Mouse (Mus musculus) small intestine, adult 2 months (tissue): ENCODE measurements around the gene Atp11c. TPM values are rescaled to one million over a fixed set of nuclear protein-coding genes. Genes with fewer than 3 reads are reported as not detected.

Experiments
- H3K27ac ChIP-seq: fragments of 200-500 bp; 2 replicates; pipeline ENCODE4 v1.5.1; 2012; ENCODE audit warnings: low read depth, low read length, control low read depth, inconsistent platforms; ENCODE audit not compliant: insufficient read depth
- H3K27me3 ChIP-seq: fragments of 200-500 bp; 2 replicates; pipeline ENCODE4 v1.6.1; 2012; ENCODE audit warnings: mild to moderate bottlenecking, moderate library complexity, low read length, inconsistent platforms; ENCODE audit not compliant: control insufficient read depth, insufficient read depth
- H3K36me3 ChIP-seq: fragments of 200-500 bp; 2 replicates; pipeline ENCODE4 v1.6.1; 2012; ENCODE audit warnings: mild to moderate bottlenecking, low read length, control low read depth, inconsistent platforms; ENCODE audit not compliant: control insufficient read depth, insufficient read depth
- H3K4me1 ChIP-seq: fragments of 200-500 bp; 2 replicates; pipeline ENCODE4 v1.6.1; 2012; ENCODE audit warnings: low read length, inconsistent platforms, mixed read lengths; ENCODE audit not compliant: control insufficient read depth, insufficient read depth, insufficient read length
- H3K4me3 ChIP-seq: fragments of 200-500 bp; 2 replicates; pipeline ENCODE4 v1.5.1; 2012; ENCODE audit warnings: low read depth, mild to moderate bottlenecking, control low read depth, inconsistent platforms, low read length, moderate library complexity
- CTCF ChIP-seq: fragments of 200-500 bp; IDR thresholded peaks from 2 replicates; pipeline ENCODE4 v1.5.1; 2012; ENCODE audit warnings: low read depth, mild to moderate bottlenecking, control low read depth, inconsistent platforms, low read length, moderate library complexity, mixed read lengths; ENCODE audit not compliant: insufficient replicate concordance, insufficient read length; ENCODE audit errors: extremely low read depth
- POLR2A ChIP-seq: fragments of 200-500 bp; IDR thresholded peaks from 2 replicates; pipeline ENCODE4 v1.6.1; 2012; ENCODE audit warnings: low read depth, mild to moderate bottlenecking, control low read depth, inconsistent platforms, low read length, moderate library complexity
- WGBS: fragments of 180-500 bp; shearing (Covaris S2); methylation state at CpG from one replicate; pipeline ENCODE4 v1.1.7; 2018; 5-methylcytosine and 5-hydroxymethylcytosine counted together
- polyA plus RNA-seq: library from polyadenylated mRNA; depleted of rRNA; stranded (reverse); fragments of >200 nt; gene quantifications from 2 replicates; pipeline ENCODE4 v1.2.3, GENCODE M21; 2012; rRNA removed

The Atp11c gene
- polyA plus RNA-seq, 1 experiment = 1.1 TPM

GRCm38 (mm10) chrX:60292335-60292734, 300.2 kb downstream of the Atp11c start:
- H3K36me3 ChIP-seq = 0 out of 2 replicates have a peak, but pooled peaks cover 1% of the 10 kb centered on the region
- no peak overlapping the region for H3K4me3 ChIP-seq
- TF ChIP-seq CTCF (no peak), POLR2A (no peak)
- H3K4me1 ChIP-seq = no peaks in the 10 kb centered on the region
- H3K27me3 ChIP-seq = no peaks in the 10 kb centered on the region
- H3K27ac ChIP-seq = no peak overlapping the region
- WGBS = 81% methylated on average over 2 of the region's 2 CpGs

- Histone ChIP-seq H3K36me3 (no peaks in the 10 kb centered on the region), H3K27me3 (no peaks in the 10 kb centered on the region), H3K27ac (no peak overlapping the region), H3K4me3 (no peak overlapping the region), H3K4me1 (no peaks in the 10 kb centered on the region)
- no peak for TF ChIP-seq POLR2A
- no peak for TF ChIP-seq CTCF
These were observed 337.2 kb downstream of the Atp11c start for GRCm38 (mm10) chrX:60255346-60255745.

GRCm38 (mm10) chrX:60187726-60188125, 404.8 kb downstream of the Atp11c start:
- 15% methylated on average over 1 of the region's 1 CpGs for WGBS
- Histone ChIP-seq H3K4me1 (no peaks in the 10 kb centered on the region), H3K27me3 (no peaks in the 10 kb centered on the region)

GRCm38 (mm10) chrX:60182611-60183010, 409.9 kb downstream of the Atp11c start:
- Histone ChIP-seq H3K36me3 (no peaks in the 10 kb centered on the region), H3K4me1 (no peaks in the 10 kb centered on the region), H3K27ac (no peak overlapping the region), H3K4me3 (no peak overlapping the region), H3K27me3 (no peaks in the 10 kb centered on the region)
- 82% methylated on average over 3 of the region's 3 CpGs for WGBS
- no peak for TF ChIP-seq POLR2A
- TF ChIP-seq CTCF = no peak

More at GRCm38 (mm10) chrX:60187726-60188125, 404.8 kb downstream of the Atp11c start:
- TF ChIP-seq POLR2A = no peak
- no peak for TF ChIP-seq CTCF
- Histone ChIP-seq H3K27ac (no peak overlapping the region), H3K36me3 (no peaks in the 10 kb centered on the region), H3K4me3 (no peak overlapping the region)

GRCm38 (mm10) chrX:60178744-60179458, 413.6 kb downstream of the Atp11c start, which contains the start of gene Mcf2:
Mcf2 (minus strand) TSS chrX:60179089.
- 5% methylated on average over 28 of the region's 28 CpGs for WGBS
- TF ChIP-seq CTCF = no peak
- Histone ChIP-seq H3K27ac (no peak within 1 kb of the TSS), H3K4me1 (no peaks in the 10 kb centered on the region), H3K27me3 (no peaks in the 10 kb centered on the region), H3K4me3 (no peak within 1 kb of the TSS), H3K36me3 (no peaks in the 10 kb centered on the region)

- TF ChIP-seq POLR2A (no peak), CTCF (no peak)
- WGBS = 13% methylated on average over 19 of the region's 19 CpGs
- Histone ChIP-seq H3K36me3 (no peaks in the 10 kb centered on the region), H3K27me3 (no peaks in the 10 kb centered on the region), H3K27ac (no peak overlapping the region), H3K4me3 (no peak overlapping the region), H3K4me1 (no peaks in the 10 kb centered on the region)
These were observed 414.3 kb downstream of the Atp11c start for GRCm38 (mm10) chrX:60178025-60178743.

Other genes with a start within 250 kb of the Atp11c start
- gene Gm7073, start 53.4 kb downstream of the Atp11c start, polyA plus RNA-seq = not detected in 2 replicates